Mouse (Mus musculus): ENCODE data around the gene Gm28048. TPM values are rescaled to one million over a fixed set of nuclear protein-coding genes. Genes with fewer than 3 reads are reported as not detected.
A peak's percentile ranks its signal among the peaks of the same experiment; 100 is the strongest.

The Gm28048 gene
- polyA plus RNA-seq, 1 experiment: 1.9 TPM

- TF ChIP-seq REST (IDR thresholded peaks at IDR 0.05; ENCODE audit: insufficient read depth, insufficient read length) (no peak), TCF12 (IDR thresholded peaks at IDR 0.05; ENCODE audit: insufficient read depth, poor library complexity, severe bottlenecking) (no peak), CEBPB (IDR thresholded peaks at IDR 0.05; ENCODE audit: insufficient read depth, poor library complexity, severe bottlenecking) (no peak), POLR2AphosphoS2 (IDR thresholded peaks at IDR 0.05; ENCODE audit: insufficient read length, low read depth) (no peak), MAX (IDR thresholded peaks at IDR 0.05; ENCODE audit: low read depth) (no peak), USF1 (IDR thresholded peaks at IDR 0.05; ENCODE audit: low read depth) (no peak)
- no peaks in the 10 kb centered on the region for H3K79me2 ChIP-seq (ENCODE audit: control insufficient read depth, insufficient read depth)
- no peak overlapping the region for H3ac ChIP-seq (ENCODE audit: control insufficient read depth, insufficient read length)
- H3K4me3 ChIP-seq: no peak overlapping the region
- H3K4me2 ChIP-seq (ENCODE audit: low read depth): no peak overlapping the region
- no peaks in the 10 kb centered on the region for H3K27me3 ChIP-seq (ENCODE audit: control insufficient read depth, insufficient read depth, insufficient read length)
- no peaks in the 10 kb centered on the region for H3K36me3 ChIP-seq (ENCODE audit: control insufficient read depth, insufficient read depth)
Measured at GRCm38 (mm10) chr11:22805171-22805570, 176.7 kb downstream of the Gm28048 start.

- TF ChIP-seq MYOD1 (IDR thresholded peaks at IDR 0.05; ENCODE audit: control insufficient read depth in 1 of 3, insufficient read length in 2 of 3, low read depth in 2 of 3) (no peak), TCF3 (IDR thresholded peaks at IDR 0.05; ENCODE audit: insufficient read length, low read depth) (no peak), MYOG (IDR thresholded peaks at IDR 0.05; ENCODE audit: control insufficient read depth in 1 of 3, insufficient read depth in 1 of 3, insufficient read length in 2 of 3, low read depth in 2 of 3) (peak in 1 of 3 experiments; percentile 21)
- Histone ChIP-seq H3K4me3 (no peak overlapping the region), H3K4me2 (ENCODE audit: low read depth) (peak overlapping the region; percentile 6), H3K79me2 (ENCODE audit: control insufficient read depth, insufficient read depth) (no peaks in the 10 kb centered on the region), H3K27me3 (ENCODE audit: control insufficient read depth, insufficient read depth, insufficient read length) (no peaks in the 10 kb centered on the region), H3K36me3 (ENCODE audit: control insufficient read depth, insufficient read depth) (no peaks in the 10 kb centered on the region), H3ac (ENCODE audit: control insufficient read depth, insufficient read length) (no peak overlapping the region)
Measured at GRCm38 (mm10) chr11:22799987-22800424, 181.9 kb downstream of the Gm28048 start.

GRCm38 (mm10) chr11:22798916-22799315, 183.0 kb downstream of the Gm28048 start:
- Histone ChIP-seq H3ac (ENCODE audit: control insufficient read depth, insufficient read length) (no peak overlapping the region), H3K79me2 (ENCODE audit: control insufficient read depth, insufficient read depth) (no peaks in the 10 kb centered on the region), H3K4me3 (no peak overlapping the region), H3K36me3 (ENCODE audit: control insufficient read depth, insufficient read depth) (no peaks in the 10 kb centered on the region), H3K27me3 (ENCODE audit: control insufficient read depth, insufficient read depth, insufficient read length) (no peaks in the 10 kb centered on the region), H3K4me2 (ENCODE audit: low read depth) (no peak overlapping the region)
- TF ChIP-seq TCF12 (IDR thresholded peaks at IDR 0.05; ENCODE audit: insufficient read depth, poor library complexity, severe bottlenecking) (no peak), SRF (IDR thresholded peaks at IDR 0.05; ENCODE audit: control insufficient read depth, insufficient read length, low read depth) (no peak), POLR2AphosphoS2 (IDR thresholded peaks at IDR 0.05; ENCODE audit: insufficient read length, low read depth) (no peak), TCF3 (IDR thresholded peaks at IDR 0.05; ENCODE audit: insufficient read length, low read depth) (no peak), MYOG (IDR thresholded peaks at IDR 0.05; ENCODE audit: control insufficient read depth in 1 of 3, insufficient read depth in 1 of 3, insufficient read length in 2 of 3, low read depth in 2 of 3) (no peak), POLR2A (IDR thresholded peaks at IDR 0.05; ENCODE audit: insufficient read length, low read depth) (no peak)

GRCm38 (mm10) chr11:22794734-22795133, 187.2 kb downstream of the Gm28048 start:
- Histone ChIP-seq H3K27me3 (ENCODE audit: control insufficient read depth, insufficient read depth, insufficient read length) (no peaks in the 10 kb centered on the region), H3ac (ENCODE audit: control insufficient read depth, insufficient read length) (no peak overlapping the region), H3K4me2 (ENCODE audit: low read depth) (no peak overlapping the region), H3K79me2 (ENCODE audit: control insufficient read depth, insufficient read depth) (no peaks in the 10 kb centered on the region), H3K36me3 (ENCODE audit: control insufficient read depth, insufficient read depth) (no peaks in the 10 kb centered on the region), H3K4me3 (no peak overlapping the region)
- TF ChIP-seq POLR2AphosphoS2 (IDR thresholded peaks at IDR 0.05; ENCODE audit: insufficient read length, low read depth) (no peak), MYOG (IDR thresholded peaks at IDR 0.05; ENCODE audit: control insufficient read depth in 1 of 3, insufficient read depth in 1 of 3, insufficient read length in 2 of 3, low read depth in 2 of 3) (no peak), CEBPB (IDR thresholded peaks at IDR 0.05; ENCODE audit: insufficient read depth, poor library complexity, severe bottlenecking) (no peak), SRF (IDR thresholded peaks at IDR 0.05; ENCODE audit: control insufficient read depth, insufficient read length, low read depth) (no peak), E2F4 (IDR thresholded peaks at IDR 0.05; ENCODE audit: insufficient read depth) (no peak), REST (IDR thresholded peaks at IDR 0.05; ENCODE audit: insufficient read depth, insufficient read length) (no peak), USF1 (IDR thresholded peaks at IDR 0.05; ENCODE audit: low read depth) (no peak), TCF3 (IDR thresholded peaks at IDR 0.05; ENCODE audit: insufficient read length, low read depth) (no peak), MAX (IDR thresholded peaks at IDR 0.05; ENCODE audit: low read depth) (no peak), TCF12 (IDR thresholded peaks at IDR 0.05; ENCODE audit: insufficient read depth, poor library complexity, severe bottlenecking) (no peak), POLR2A (IDR thresholded peaks at IDR 0.05; ENCODE audit: insufficient read length, low read depth) (no peak), MYOD1 (IDR thresholded peaks at IDR 0.05; ENCODE audit: control insufficient read depth in 1 of 3, insufficient read length in 2 of 3, low read depth in 2 of 3) (no peak)

- TF ChIP-seq USF1 (IDR thresholded peaks at IDR 0.05; ENCODE audit: low read depth): no peak
- no peak for TF ChIP-seq POLR2A (IDR thresholded peaks at IDR 0.05; ENCODE audit: insufficient read length, low read depth)
- no peak for TF ChIP-seq TCF12 (IDR thresholded peaks at IDR 0.05; ENCODE audit: insufficient read depth, poor library complexity, severe bottlenecking)
- Histone ChIP-seq H3K4me3 (no peak overlapping the region), H3ac (ENCODE audit: control insufficient read depth, insufficient read length) (no peak overlapping the region), H3K79me2 (ENCODE audit: control insufficient read depth, insufficient read depth) (no peaks in the 10 kb centered on the region), H3K27me3 (ENCODE audit: control insufficient read depth, insufficient read depth, insufficient read length) (no peaks in the 10 kb centered on the region), H3K36me3 (ENCODE audit: control insufficient read depth, insufficient read depth) (no peaks in the 10 kb centered on the region), H3K4me2 (ENCODE audit: low read depth) (no peak overlapping the region)
Measured at GRCm38 (mm10) chr11:22793881-22794203, 188.0 kb downstream of the Gm28048 start.
